Mouse (Mus musculus) central nervous system, embryonic 14 days (tissue): ENCODE data around the gene Gm6588. TPM values are rescaled to one million over a fixed set of nuclear protein-coding genes. Genes with fewer than 3 reads are reported as not detected.

Source experiments
- polyA plus RNA-seq: library from polyadenylated mRNA; depleted of rRNA; stranded (reverse); fragments of >200 nt; gene quantifications from 2 replicates; pipeline ENCODE4 v1.2.3, GENCODE M21; 2012; rRNA removed

Gm6588 gene
- polyA plus RNA-seq, result not detected in 2 replicates

DNA sequence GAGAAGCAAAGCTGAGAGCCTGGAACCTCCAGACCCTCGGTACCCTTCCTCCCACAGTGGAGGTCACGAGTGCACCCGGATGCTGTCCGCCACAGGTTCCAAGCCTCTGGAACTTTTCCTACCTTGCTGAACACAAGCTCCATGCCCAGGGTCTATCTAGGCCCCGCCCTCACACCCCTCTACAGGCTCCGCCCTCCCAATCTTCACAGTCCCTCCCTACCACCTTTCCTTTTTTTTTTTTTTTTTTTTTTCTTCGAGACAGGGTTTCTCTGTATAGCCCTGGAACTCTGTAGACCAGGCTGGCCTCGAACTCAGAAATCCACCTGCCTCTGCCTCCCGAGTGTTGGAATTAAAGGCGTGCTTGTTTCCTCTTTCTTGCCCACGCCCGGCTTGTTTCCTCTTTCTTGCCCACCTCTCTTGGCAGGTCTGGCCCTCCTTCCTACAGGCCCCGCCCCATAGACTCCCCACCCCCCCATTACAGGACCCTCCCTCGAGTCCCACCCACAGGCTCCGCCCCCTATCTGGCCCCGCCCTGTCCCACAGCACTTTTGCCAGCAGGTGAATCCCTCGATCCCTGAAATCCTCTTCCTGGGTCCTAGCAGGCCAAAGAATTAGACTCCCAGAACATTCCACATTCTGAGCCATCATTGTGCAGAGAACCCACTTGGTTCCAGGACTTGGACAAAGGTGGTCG, at the start of gene Gm6588:
Gene Gm6588, plus strand, starts transcription at position 680 of the 694 bp plus-strand sequence.

Other genes starting within 250 kb of the Gm6588 start
- 1.2 TPM in 2 replicates for gene Cryba4, start 196.9 kb upstream of the Gm6588 start, polyA plus RNA-seq
- gene Crybb1, start 193.6 kb upstream of the Gm6588 start, polyA plus RNA-seq, result 0.76 and 1.1 TPM in 2 replicates
- gene Tpst2, start 172.7 kb upstream of the Gm6588 start, polyA plus RNA-seq, result 26.9 and 28.6 TPM in 2 replicates
- gene Tfip11, start 123.1 kb upstream of the Gm6588 start, polyA plus RNA-seq, result 37.8 and 40.4 TPM in 2 replicates
- 75.4 and 76.0 TPM in 2 replicates for gene Srrd, start 106.4 kb upstream of the Gm6588 start, polyA plus RNA-seq
- gene Hps4, start 106.3 kb upstream of the Gm6588 start, polyA plus RNA-seq, result 51.7 and 51.8 TPM in 2 replicates
- 0.06 TPM in 1 of 2 replicates, not detected in the other for gene Gm6583, start 93.4 kb upstream of the Gm6588 start, polyA plus RNA-seq
- gene Asphd2, start 54.6 kb upstream of the Gm6588 start, polyA plus RNA-seq, result 80.9 and 85.0 TPM in 2 replicates
- gene Sez6l, start 127.8 kb downstream of the Gm6588 start, polyA plus RNA-seq, result 61.7 and 66.0 TPM in 2 replicates